Mouse (Mus musculus): ENCODE data around the gene Trappc3. TPM values are rescaled to one million over a fixed set of nuclear protein-coding genes. Genes with fewer than 3 reads are reported as not detected.

Gene Trappc3
- total and polyA plus RNA-seq, 3 experiments = 36.2 to 98.3 (median 61.2) TPM

GRCm38 (mm10) chr4:126236467-126237280 lies 25.5 kb upstream of the Trappc3 start:
- Histone ChIP-seq H3K36me3 (replicated peaks) (peaks cover 94% of the 10 kb centered on the region), H3K27me3 (ENCODE audit: insufficient read depth, low read length) (no peaks in the 10 kb centered on the region; the same call in 1 of the 2 replicates), H3K9me3 (replicated peaks) (no peaks in the 10 kb centered on the region), H3K4me1 (ENCODE audit: insufficient read depth, low read depth, low read length) (peaks cover 13% of the 10 kb centered on the region), H3K4me3 (ENCODE audit: low read depth, low read length) (no peak overlapping the region)
- ATAC-seq (ENCODE audit: extremely low read depth, insufficient number of reproducible peaks, low FRiP score, poor library complexity, severe bottlenecking) (no peak), DNase-seq (ENCODE audit: low spot score) (no peak)
- TF ChIP-seq CTCF (IDR thresholded peaks at IDR 0.05; ENCODE audit: low read depth, low read length) = no peak
- no peak for TF ChIP-seq GATA2 (IDR thresholded peaks at IDR 0.05; ENCODE audit: borderline replicate concordance, low read depth, low read length)
- no peak for TF ChIP-seq GATA1 (IDR thresholded peaks at IDR 0.05; ENCODE audit: borderline replicate concordance, low read length)
- TF ChIP-seq TAL1 (conservative IDR thresholded peaks at IDR 0.05; ENCODE audit: low read depth, low read length) = no peak
- TF ChIP-seq POLR2AphosphoS5 (IDR thresholded peaks at IDR 0.05; ENCODE audit: insufficient replicate concordance, low read depth, low read length) = no peak

GRCm38 (mm10) chr4:126237721-126238242 lies 24.3 kb upstream of the Trappc3 start:
- Histone ChIP-seq H3K9me3 (replicated peaks) (no peaks in the 10 kb centered on the region), H3K27me3 (ENCODE audit: insufficient read depth, low read length) (no peaks in the 10 kb centered on the region; the same call in 1 of the 2 replicates), H3K4me1 (ENCODE audit: insufficient read depth, low read depth, low read length) (peaks cover 13% of the 10 kb centered on the region), H3K4me3 (ENCODE audit: low read depth, low read length) (no peak overlapping the region), H3K36me3 (replicated peaks) (peaks cover 93% of the 10 kb centered on the region)
- no peak for TF ChIP-seq GATA2 (IDR thresholded peaks at IDR 0.05; ENCODE audit: borderline replicate concordance, low read depth, low read length)
- TF ChIP-seq GATA1 (IDR thresholded peaks at IDR 0.05; ENCODE audit: borderline replicate concordance, low read length) = no peak
- TF ChIP-seq TAL1 (conservative IDR thresholded peaks at IDR 0.05; ENCODE audit: low read depth, low read length) = no peak
- no peak for TF ChIP-seq CTCF (IDR thresholded peaks at IDR 0.05; ENCODE audit: low read depth, low read length)
- TF ChIP-seq POLR2AphosphoS5 (IDR thresholded peaks at IDR 0.05; ENCODE audit: insufficient replicate concordance, low read depth, low read length) = no peak
- DNase-seq (ENCODE audit: low spot score) (no peak), ATAC-seq (ENCODE audit: extremely low read depth, insufficient number of reproducible peaks, low FRiP score, poor library complexity, severe bottlenecking) (no peak)

GRCm38 (mm10) chr4:126239862-126240475 lies 22.2 kb upstream of the Trappc3 start:
- no peak for ATAC-seq (ENCODE audit: extremely low read depth, insufficient number of reproducible peaks, low FRiP score, poor library complexity, severe bottlenecking)

GRCm38 (mm10) chr4:126241956-126242355 lies 20.2 kb upstream of the Trappc3 start:
- no peak overlapping the region for H3K4me3 ChIP-seq (ENCODE audit: low read depth, low read length)
- TF ChIP-seq POLR2AphosphoS5 (IDR thresholded peaks at IDR 0.05; ENCODE audit: insufficient replicate concordance, low read depth, low read length) (no peak), GATA1 (IDR thresholded peaks at IDR 0.05; ENCODE audit: borderline replicate concordance, low read length) (no peak), TAL1 (conservative IDR thresholded peaks at IDR 0.05; ENCODE audit: low read depth, low read length) (no peak), GATA2 (IDR thresholded peaks at IDR 0.05; ENCODE audit: borderline replicate concordance, low read depth, low read length) (no peak), CTCF (IDR thresholded peaks at IDR 0.05; ENCODE audit: low read depth, low read length) (no peak)
- H3K9me3 ChIP-seq (replicated peaks) = no peaks in the 10 kb centered on the region
- no peaks in the 10 kb centered on the region; the same call in 1 of the 2 replicates for H3K27me3 ChIP-seq (ENCODE audit: insufficient read depth, low read length)
- H3K36me3 ChIP-seq (replicated peaks) = peaks cover 68% of the 10 kb centered on the region
- H3K4me1 ChIP-seq (ENCODE audit: insufficient read depth, low read depth, low read length) = no peaks in the 10 kb centered on the region
- ATAC-seq (ENCODE audit: extremely low read depth, insufficient number of reproducible peaks, low FRiP score, poor library complexity, severe bottlenecking) (no peak), DNase-seq (ENCODE audit: low spot score) (no peak)

More at GRCm38 (mm10) chr4:126239862-126240475, 22.2 kb upstream of the Trappc3 start:
- Histone ChIP-seq H3K4me3 (ENCODE audit: low read depth, low read length) (no peak overlapping the region), H3K4me1 (ENCODE audit: insufficient read depth, low read depth, low read length) (peaks cover 4% of the 10 kb centered on the region; the same call in 1 of the 2 replicates), H3K9me3 (replicated peaks) (no peaks in the 10 kb centered on the region), H3K36me3 (replicated peaks) (peaks cover 73% of the 10 kb centered on the region), H3K27me3 (ENCODE audit: insufficient read depth, low read length) (no peaks in the 10 kb centered on the region; the same call in 1 of the 2 replicates)
- TF ChIP-seq CTCF (IDR thresholded peaks at IDR 0.05; ENCODE audit: low read depth, low read length) (no peak), GATA1 (IDR thresholded peaks at IDR 0.05; ENCODE audit: borderline replicate concordance, low read length) (no peak), TAL1 (conservative IDR thresholded peaks at IDR 0.05; ENCODE audit: low read depth, low read length) (no peak), GATA2 (IDR thresholded peaks at IDR 0.05; ENCODE audit: borderline replicate concordance, low read depth, low read length) (no peak), POLR2AphosphoS5 (IDR thresholded peaks at IDR 0.05; ENCODE audit: insufficient replicate concordance, low read depth, low read length) (no peak)
- no peak for DNase-seq (ENCODE audit: low spot score)

- DNase-seq (ENCODE audit: low spot score) (no peak), ATAC-seq (ENCODE audit: extremely low read depth, insufficient number of reproducible peaks, low FRiP score, poor library complexity, severe bottlenecking) (no peak)
- H3K27me3 ChIP-seq (ENCODE audit: insufficient read depth, low read length) = no peaks in the 10 kb centered on the region
- no peaks in the 10 kb centered on the region for H3K4me1 ChIP-seq (ENCODE audit: insufficient read depth, low read depth, low read length)
- no peak overlapping the region for H3K4me3 ChIP-seq (ENCODE audit: low read depth, low read length)
- H3K9me3 ChIP-seq (replicated peaks) = no peaks in the 10 kb centered on the region
- H3K36me3 ChIP-seq (replicated peaks) = peaks cover 67% of the 10 kb centered on the region
- TF ChIP-seq POLR2AphosphoS5 (IDR thresholded peaks at IDR 0.05; ENCODE audit: insufficient replicate concordance, low read depth, low read length) (no peak), CTCF (IDR thresholded peaks at IDR 0.05; ENCODE audit: low read depth, low read length) (no peak), TAL1 (conservative IDR thresholded peaks at IDR 0.05; ENCODE audit: low read depth, low read length) (no peak), GATA1 (IDR thresholded peaks at IDR 0.05; ENCODE audit: borderline replicate concordance, low read length) (no peak), GATA2 (IDR thresholded peaks at IDR 0.05; ENCODE audit: borderline replicate concordance, low read depth, low read length) (no peak)
Measured at GRCm38 (mm10) chr4:126242510-126242909, 19.6 kb upstream of the Trappc3 start.

All from G1E (cell line).